Mouse (Mus musculus) MN1 (cell line): ENCODE results near the gene Mycbpap.

ENCODE experiments used
- DNase-seq: peaks from one replicate; pipeline ENCODE4 v3.0.0-alpha.2; 2016; ENCODE audit warnings: low spot score

Gene Mycbpap

DNA sequence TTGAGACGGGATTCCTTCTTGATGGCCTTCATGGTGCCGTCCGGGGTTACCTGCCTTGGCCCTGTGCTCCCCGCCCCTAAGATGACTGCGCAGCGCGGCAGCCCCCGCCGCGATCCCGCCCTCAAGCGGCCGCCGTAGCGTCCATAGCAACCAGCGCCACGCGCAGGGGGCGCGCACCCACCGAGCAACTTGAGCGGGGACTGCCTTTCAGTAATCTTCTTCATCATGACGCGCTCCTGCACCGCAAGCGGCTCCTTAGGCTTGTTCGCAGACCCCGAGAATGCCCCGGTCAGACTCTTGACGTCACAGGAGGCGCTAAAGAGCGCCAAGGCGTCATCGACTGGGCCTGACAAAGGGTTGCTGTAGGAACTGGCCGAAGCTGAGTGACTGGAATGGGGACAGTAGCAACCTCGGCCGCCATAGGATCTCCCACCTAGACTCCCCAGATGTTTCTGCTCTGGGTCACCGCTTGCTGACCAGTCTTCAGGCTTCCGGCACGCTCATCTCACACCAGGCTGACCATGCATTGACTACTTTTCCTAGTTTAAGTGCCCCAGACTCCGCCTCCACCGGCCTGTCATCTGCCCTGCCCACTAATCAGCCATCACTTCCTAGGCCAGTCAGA lies at the start of gene Mycbpap:
Mycbpap (minus strand) TSS at position 524 of the 625 bp plus-strand sequence.
- DNase-seq, result peak; percentile 68

GRCm38 (mm10) chr11:94570612-94571011 lies 49.1 kb upstream of the Mycbpap start:
- no peak for DNase-seq

DNA sequence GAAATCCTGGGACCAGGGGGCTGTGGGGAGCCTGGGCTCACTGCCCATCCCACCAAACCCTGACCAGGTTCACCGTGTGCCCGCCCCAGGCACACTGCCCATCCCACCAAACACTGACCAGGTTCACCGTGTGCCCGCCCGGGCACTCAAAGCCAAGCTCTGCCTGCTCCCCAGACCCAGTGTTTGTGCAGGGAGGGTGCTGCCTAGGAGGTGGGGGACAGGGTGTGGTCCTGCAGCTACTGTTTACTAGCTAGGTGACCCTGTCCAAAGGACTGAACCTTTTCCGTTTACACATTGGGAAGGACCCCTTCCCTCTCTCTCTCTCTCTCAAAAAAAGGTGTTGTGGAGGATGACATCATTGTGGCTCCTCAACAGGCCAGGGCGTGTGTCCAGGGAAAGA lies 45.8 kb upstream of the Mycbpap start:
- no peak for DNase-seq

- no peak for DNase-seq
Measured at GRCm38 (mm10) chr11:94566534-94566933, 45.0 kb upstream of the Mycbpap start.

GRCm38 (mm10) chr11:94565151-94565479 lies 43.6 kb upstream of the Mycbpap start:
- no peak for DNase-seq

DNA sequence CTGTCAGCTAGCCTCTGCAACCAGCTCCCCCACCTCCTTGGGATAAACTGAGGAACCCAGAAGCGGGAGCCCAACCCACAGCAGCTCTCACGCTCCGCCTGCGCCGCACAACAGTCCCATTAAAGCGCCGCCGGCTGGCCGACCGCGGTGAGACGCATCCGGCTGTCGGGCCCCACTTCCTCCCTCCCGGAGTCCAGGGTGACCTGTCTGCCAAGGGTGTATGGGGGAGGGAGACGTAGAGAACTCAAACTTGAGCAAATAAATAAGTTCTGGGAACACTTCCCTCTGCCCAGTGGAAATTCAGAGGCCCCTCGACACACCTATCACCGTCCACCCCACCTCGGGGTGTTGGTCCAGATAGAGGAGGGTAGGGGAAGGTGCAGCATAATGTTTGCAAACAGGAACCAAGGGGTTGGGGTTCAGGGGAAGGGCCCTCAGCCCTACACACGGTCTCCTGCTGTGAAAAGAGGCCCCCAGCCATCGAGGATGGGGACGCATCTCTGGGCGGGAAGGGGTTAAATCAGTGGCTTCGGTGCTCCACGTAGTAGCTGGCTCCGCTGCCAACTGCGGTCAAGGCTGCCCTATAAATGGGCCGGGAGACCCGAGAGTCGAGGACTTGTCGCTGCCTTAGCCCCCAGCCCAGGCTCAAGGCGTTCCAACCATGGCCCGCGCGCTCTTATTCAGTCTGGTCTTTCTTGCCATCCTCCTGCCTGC lies 43.1 kb upstream of the Mycbpap start, which contains the start of gene Chad:
Chad (plus strand) TSS at position 611 of the 714 bp plus-strand sequence.
- no peak for DNase-seq

GRCm38 (mm10) chr11:94563821-94564220 lies 42.3 kb upstream of the Mycbpap start:
- DNase-seq, result no peak

DNA sequence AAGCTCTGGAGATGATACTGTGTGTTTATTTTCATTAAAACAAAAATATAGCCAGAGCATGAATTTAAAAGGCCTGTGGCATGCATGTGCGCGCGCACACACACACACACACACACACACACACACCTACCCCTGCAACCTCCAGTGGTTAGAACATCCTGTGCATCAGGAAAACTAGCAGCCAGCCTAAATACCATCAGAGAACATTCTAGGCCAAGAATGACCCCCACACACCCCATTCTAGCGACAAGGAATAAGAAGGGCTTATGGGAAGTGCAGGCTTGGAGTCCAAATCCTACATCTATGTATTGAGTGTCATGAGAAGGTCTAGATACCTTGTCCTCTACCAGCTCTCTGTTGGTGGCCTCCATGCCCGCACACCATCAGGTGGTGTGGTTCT lies 41.8 kb upstream of the Mycbpap start:
- no peak for DNase-seq

DNA sequence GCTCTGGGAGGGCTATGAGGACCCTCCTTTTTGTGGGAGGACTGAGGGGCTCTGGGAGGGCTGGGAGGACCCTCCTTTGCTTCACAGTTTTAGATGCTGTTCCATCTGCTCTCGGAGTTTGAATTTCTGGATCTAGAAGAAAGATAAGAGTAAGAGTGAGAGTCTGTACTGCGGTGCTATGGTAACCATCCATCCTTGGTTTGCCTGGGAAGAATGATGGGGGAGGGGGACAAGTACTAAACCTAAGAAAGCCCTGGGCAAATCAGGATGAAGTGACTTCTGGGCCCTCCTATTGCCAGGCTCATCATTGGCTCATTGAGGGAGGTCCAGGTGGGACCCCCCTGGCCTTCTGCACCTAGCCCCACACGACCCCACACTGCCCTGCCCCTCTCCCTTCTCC lies 36.7 kb upstream of the Mycbpap start:
- DNase-seq, result no peak

GRCm38 (mm10) chr11:94550442-94550744 lies 28.9 kb upstream of the Mycbpap start:
- DNase-seq, result no peak

GRCm38 (mm10) chr11:94549691-94550441 lies 28.3 kb upstream of the Mycbpap start:
- DNase-seq, result no peak

- DNase-seq, result peak; percentile 96
Measured at GRCm38 (mm10) chr11:94548888-94549690, 27.5 kb upstream of the Mycbpap start, which contains the start of gene Rsad1. TSS of gene Rsad1 (minus strand) at chr11:94549255.

DNA sequence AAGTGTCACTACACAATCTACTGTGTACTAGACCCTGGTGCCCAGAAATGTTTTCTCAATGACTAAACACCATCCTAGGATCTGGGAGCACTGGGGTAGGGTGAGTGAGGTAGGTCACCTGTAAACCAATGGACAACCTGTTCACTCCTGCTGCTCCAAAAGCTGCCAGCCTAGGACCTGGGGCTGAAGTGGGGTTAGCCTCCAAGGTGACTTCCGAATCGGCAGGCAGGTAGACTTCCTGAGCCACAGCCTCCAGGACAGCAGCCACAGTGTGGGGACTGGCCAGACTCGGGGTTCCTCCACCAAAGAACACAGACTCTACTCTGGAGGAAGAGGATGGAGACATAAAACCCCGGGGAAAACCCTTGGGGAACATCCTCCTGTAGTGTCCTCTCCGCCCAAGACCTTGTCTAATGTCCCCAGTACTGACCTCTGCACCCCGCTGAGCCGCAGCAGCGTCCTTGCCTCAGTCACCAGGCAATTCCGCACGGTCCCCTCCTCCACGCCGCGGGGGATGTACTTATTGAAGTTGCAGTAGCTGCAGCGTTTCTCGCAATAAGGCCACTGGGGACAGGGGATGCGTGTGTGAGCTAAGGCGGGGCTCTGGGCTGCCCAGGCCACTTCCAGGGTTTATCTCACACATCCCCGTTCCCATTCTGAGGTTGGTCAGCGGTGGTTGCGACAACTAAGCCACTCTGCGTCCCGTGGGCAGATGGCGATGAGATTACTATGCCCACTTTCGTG lies 26.7 kb upstream of the Mycbpap start:
- DNase-seq, result peak; percentile 58

GRCm38 (mm10) chr11:94547271-94547670 lies 25.7 kb upstream of the Mycbpap start:
- DNase-seq, result no peak

GRCm38 (mm10) chr11:94546381-94546780 lies 24.8 kb upstream of the Mycbpap start:
- DNase-seq, result no peak

GRCm38 (mm10) chr11:94544422-94544821 lies 22.9 kb upstream of the Mycbpap start:
- DNase-seq, result no peak

- DNase-seq, result peak; percentile 94
Measured at GRCm38 (mm10) chr11:94543932-94544331, 22.4 kb upstream of the Mycbpap start.

- no peak for DNase-seq
Measured at GRCm38 (mm10) chr11:94543344-94543743, 21.8 kb upstream of the Mycbpap start.

GRCm38 (mm10) chr11:94542400-94542799 lies 20.9 kb upstream of the Mycbpap start:
- no peak for DNase-seq

GRCm38 (mm10) chr11:94539761-94540160 lies 18.2 kb upstream of the Mycbpap start:
- no peak for DNase-seq

DNA sequence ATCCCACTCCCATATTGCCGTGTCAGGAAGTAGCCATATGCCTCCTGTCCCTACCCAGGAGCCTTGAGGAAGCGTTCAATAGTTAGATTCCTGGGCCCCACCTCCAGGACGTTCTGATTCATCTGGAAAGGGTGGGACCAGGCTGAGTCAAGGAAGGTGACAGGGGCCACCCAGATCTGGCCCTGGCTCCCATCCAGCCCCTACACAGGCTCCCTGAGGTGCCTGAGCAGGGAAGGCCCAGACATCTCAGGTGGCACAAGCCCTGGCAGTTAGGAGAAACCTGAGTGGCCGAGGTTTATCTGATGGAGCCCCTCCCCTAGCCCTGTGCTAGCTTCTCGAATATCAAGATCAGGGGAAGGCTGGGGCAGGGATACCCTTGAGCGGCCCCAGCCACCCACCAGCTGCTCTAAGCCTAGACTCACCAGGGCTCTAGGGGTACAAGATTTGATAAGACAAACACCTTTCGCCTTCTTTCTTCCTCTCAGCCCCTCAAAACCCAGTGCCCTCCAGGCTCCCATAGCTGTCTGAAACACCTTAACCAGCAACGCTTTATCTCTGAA lies 17.3 kb upstream of the Mycbpap start:
- no peak for DNase-seq
